Mouse (Mus musculus): ENCODE results near the gene Traf7. TPM values are rescaled to one million over a fixed set of nuclear protein-coding genes. Genes with fewer than 3 reads are reported as not detected.
A peak's percentile ranks its signal among the peaks of the same experiment; 100 is the strongest.

Traf7 gene
- 10 to 100 TPM; 80.8 to 86.3 TPM for total RNA-seq (2021)
- long read RNA-seq, experiment 1, transcript Traf7-215 (21 exons, 3,003 nt), result major isoform, 18 of 101 reads
- long read RNA-seq, experiment 1, partial matches to known transcripts, result 22 of 101 reads
- long read RNA-seq, experiment 1, other reads (novel, unspliced or antisense), result 57 of 101 reads
- long read RNA-seq, experiment 2, transcript Traf7-216 (21 exons, 2,667 nt), result minor isoform, 6 of 118 reads
- long read RNA-seq, experiment 2, transcript Traf7-215 (21 exons, 3,003 nt), result major isoform, 16 of 118 reads
- long read RNA-seq, experiment 2, partial matches to known transcripts, result 21 of 118 reads
- long read RNA-seq, experiment 2, other reads (novel, unspliced or antisense), result 69 of 118 reads

DNA sequence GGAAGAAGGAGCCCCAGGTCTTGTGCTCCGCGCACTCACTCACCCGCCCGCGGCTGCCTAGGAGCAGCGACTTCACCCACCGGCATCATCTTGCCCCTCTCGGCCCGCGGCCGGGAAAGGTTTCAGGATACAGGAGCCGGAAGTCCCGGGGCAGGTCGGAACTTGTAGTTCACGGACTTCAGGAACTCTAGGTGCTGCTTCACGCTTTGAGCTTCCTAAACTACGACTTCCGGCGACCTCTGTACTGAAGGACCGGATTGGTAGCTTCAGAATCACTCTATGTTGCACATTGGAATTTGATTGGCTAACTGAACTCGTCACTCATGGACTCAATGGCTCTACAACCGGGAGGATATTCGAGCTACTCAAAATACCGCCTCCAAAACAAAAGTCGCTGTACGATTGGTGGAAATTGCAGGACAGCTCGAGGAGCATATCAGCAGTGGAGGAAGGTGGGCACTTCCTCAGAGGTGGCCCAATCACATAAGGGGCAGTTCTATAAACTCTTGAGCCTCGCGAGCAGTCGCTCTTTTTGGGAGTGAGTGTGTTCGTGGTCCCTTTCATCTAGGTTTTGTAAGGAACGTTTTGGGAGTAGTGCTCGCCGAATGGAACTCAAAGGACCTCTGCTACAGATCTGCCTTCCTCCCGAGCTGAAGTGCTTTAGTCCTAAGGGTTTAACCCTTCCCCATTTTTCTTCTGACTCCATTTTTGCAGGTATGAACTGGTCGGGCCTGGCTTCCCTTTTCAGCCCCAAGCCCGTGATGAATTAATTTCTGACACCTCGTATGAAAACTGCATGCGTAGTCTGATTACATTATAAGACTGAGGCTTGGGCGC lies at the start of gene Traf7:
TSS of gene Traf7 (minus strand) at position 216 of the 837 bp plus-strand sequence.
- DNase-seq (ENCODE audit: low spot score in 2 of 2), result peak; percentile 71 to 89

DNA sequence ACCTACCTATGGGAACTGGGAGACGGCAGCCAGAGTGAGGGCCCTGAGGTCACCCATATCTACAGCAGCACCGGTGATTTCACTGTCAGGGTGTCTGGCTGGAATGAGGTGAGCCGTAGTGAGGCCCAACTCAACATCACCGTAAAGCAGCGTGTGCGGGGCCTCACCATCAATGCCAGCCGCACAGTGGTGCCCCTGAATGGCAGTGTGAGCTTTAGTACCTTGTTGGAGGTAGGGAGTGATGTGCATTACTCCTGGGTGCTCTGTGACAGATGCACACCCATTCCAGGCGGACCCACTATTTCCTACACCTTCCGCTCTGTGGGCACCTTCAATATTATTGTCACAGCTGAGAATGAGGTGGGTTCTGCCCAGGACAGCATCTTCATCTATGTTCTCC lies 46.1 kb upstream of the Traf7 start:
- no peak for DNase-seq (ENCODE audit: low spot score in 2 of 2)

DNA sequence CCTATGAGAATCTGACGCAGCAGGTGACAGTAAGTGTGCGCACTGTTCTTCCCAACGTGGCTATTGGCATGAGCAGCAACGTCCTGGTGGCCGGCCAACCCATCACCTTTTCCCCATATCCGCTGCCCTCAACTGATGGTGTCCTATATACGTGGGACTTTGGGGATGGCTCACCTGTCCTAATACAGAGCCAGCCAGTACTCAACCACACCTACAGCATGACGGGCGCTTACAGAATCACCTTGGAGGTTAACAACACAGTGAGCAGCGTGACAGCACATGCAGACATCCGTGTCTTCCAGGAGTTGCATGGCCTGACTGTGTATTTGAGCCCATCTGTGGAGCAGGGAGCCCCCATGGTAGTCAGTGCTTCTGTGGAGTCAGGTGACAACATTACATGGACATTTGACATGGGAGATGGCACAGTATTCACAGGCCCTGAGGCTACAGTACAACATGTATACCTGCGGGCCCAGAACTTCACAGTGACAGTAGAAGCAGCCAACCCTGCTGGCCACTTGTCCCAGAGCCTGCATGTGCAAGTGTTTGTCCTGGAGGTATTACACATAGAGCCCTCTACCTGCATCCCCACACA lies 45.0 kb upstream of the Traf7 start:
- DNase-seq (ENCODE audit: low spot score in 2 of 2), result no peak

DNA sequence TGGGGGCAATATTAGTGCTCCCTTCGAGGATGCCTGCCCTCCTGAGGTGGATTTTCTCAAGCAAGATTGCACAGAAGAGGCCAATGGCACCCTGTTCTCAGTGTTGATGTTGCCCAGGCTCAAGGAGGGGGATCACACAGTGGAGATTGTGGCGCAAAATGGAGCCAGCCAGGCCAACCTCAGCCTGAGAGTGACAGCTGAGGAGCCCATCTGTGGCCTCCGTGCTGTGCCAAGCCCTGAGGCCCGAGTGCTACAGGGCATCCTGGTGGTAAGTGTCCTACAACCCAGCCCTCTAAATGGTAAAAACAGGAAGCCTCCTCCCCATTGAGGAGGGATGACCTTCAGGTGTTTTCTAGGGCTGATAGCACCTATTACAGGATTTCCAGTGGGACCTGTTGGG lies 42.1 kb upstream of the Traf7 start:
- no peak for DNase-seq (ENCODE audit: low spot score in 2 of 2)

DNA sequence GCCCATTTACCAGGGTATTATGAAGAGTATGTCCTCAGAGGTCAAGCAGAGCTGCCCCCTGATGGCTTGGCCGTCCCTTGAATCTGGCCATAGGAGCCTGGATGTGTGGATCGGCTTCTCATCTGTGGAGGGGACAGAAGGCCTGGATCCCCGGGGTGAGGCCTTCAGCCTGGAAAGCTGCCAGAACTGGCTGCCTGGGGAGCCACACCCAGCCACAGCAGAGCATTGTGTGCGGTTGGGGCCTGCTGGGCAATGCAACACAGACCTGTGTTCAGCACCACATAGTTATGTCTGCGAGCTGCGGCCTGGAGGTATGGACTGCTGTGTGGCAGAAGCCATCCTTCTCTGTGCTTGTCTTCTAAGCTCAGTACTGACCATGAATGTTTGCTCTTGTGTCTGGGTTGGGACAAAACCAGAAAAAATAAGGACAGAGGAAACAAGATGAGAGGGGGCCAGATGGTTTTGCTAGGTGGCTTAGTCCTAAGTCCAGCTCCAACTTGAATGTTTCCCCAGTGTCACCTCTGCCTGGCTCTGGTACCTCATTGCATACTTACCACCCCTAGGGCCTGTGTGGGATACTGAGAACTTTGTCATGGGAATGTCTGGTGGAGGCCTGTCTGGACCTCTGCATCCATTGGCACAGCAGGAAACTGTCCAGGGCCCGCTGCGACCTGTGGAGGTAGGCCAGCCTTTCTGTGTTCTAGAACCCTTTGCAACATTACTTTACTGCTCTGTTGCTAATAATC lies 39.5 kb upstream of the Traf7 start:
- DNase-seq (ENCODE audit: low spot score in 2 of 2), result peak in 1 of 2 experiments; percentile 18

DNA sequence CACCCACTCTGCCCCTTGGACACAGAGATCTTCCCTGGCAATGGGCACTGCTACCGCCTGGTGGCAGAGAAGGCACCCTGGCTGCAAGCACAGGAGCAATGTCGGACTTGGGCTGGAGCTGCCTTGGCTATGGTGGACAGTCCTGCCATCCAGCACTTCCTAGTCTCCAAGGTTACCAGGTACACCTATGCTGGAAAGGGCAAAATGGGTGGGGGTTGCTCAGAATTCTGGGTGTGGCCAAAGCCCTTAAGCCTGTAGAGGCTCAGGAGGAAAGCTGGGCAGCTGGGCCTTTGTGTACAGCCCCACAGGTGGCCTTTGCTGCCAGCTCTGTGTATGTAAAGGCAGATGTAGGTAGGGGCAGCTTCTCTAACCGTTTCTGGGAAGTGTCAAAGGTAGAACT lies 38.1 kb upstream of the Traf7 start:
- DNase-seq (ENCODE audit: low spot score in 2 of 2), result peak in 1 of 2 experiments; percentile 15

DNA sequence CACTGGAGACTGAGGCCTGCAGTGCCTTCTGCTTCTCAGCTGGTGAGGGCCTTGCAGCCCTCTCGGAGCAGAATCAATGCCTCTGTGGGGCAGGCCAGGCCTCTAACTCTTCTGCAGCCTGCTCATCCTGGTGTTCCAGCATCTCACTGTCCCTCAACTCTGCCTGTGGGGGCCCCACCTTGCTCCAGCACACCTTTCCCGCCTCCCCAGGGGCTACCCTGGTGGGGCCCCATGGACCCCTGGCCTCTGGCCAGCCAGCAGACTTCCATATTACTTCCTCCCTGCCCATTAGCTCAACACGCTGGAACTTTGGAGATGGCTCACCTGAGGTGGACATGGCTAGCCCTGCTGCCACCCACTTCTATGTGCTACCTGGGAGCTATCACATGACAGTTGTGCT lies 37.4 kb upstream of the Traf7 start:
- no peak for DNase-seq (ENCODE audit: low spot score in 2 of 2)

DNA sequence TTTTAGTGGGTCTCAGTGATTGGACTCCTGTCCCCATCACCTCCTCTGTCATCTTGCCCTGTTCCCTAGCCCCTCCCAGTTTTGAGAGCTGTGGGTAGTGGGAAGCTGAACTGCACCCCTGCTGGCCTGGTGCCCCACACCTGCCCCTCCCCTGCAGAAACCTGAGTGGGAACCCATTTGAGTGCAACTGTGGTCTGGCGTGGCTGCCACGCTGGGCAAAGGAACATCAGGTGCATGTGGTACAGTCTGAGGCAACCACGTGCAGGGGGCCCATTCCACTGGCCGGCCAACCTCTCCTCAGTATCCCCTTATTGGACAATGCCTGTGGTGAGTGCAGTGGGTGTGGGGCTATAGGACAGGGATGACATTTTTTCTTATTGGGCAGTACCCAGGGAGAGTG lies 36.7 kb upstream of the Traf7 start:
- no peak for DNase-seq (ENCODE audit: low spot score in 2 of 2)

DNA sequence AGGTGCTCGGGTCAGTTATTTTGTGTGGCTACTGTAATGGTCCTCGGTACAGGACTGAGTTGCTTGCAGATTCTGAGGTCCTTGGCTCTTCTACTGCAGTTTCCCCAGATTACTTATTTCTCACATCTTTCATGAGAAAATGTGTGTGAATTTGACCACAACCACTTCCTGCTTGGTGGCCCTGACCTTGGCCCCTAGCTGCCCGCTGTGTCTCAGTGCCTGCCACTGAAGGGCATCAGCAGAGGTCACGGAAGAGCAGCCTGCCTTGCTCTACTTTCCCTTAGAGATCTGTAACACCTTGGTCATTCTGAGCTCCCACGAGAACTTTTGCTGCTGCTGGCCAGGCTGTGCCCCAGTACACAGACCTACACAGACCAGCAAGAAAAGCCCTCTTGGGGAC lies 35.9 kb upstream of the Traf7 start:
- DNase-seq (ENCODE audit: low spot score in 2 of 2), result no peak

DNA sequence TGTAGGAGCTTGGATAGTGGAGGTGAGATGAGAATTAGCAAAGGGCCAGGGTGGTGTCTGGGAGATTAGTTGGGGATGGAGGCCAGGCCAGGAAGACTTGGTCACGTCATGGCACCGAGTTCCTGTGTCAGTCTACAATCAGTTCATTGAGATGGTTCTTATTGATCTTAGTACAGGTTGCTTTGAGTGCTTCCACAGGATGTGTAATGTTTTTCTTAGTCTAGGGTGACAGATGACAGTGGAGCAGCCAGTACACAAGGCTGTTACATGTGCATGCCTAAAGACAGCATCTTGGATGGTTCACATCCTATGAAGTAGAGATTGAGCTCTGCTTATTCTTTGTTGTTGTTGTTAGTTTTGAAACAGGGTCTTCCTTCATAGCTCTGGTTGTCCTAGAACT lies 33.9 kb upstream of the Traf7 start:
- no peak for DNase-seq (ENCODE audit: low spot score in 2 of 2)

DNA sequence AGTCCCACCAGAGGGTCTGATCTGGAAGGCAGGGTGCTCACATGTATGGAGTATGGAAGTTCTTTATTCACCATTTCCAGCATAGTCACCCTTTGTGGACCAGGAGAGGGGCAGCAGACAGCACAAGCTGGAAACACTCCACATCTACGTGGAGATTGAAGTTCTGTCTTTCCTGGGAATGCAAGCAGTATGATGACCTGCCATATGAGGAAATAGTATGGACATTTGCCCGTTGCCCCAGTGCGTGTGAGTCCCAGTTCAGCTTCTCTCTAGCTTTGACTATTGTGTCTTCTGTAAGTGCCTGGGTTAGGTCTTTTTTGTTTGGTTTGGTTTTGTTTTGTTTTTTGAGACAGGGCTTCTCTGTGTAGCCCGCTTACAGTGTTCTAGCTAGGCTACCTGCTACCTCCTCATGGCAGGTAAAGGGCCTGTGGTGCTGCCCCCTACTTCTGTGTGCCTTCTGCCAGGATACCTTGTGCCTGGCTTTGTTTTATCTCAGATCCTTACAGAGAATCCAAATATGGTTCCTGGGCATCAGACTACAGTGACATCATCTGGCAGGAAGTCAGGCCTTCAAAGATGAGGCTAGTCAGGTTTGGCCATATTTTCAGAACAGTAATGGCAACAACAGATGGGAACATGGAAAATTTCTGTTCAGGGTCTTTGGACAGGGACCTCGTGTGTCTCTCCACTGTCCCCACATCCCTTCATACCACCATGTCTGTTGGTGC lies 32.7 kb upstream of the Traf7 start:
- DNase-seq (ENCODE audit: low spot score in 2 of 2), result peak in 1 of 2 experiments; percentile 9

DNA sequence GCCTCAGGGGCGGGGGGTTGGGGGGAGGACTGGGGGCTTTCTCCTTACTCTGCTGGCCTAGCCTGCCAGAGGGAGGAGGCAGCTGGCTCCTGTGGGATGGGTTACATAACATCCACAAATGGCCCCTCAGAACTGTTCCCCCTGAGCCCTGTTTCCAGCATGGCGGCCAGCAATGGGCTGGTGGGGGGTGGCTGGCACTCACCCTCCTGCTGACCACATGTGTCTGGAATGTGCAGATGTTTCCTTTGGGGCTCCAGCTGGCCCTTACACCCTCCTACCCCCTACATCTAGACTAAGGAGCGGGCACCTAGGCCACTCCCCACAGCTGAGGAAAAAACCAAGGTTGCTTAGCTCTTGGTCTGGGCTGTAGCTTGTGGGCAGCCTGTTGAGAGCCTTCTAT lies 31.4 kb upstream of the Traf7 start:
- DNase-seq (ENCODE audit: low spot score in 2 of 2), result peak; percentile 26 to 54

DNA sequence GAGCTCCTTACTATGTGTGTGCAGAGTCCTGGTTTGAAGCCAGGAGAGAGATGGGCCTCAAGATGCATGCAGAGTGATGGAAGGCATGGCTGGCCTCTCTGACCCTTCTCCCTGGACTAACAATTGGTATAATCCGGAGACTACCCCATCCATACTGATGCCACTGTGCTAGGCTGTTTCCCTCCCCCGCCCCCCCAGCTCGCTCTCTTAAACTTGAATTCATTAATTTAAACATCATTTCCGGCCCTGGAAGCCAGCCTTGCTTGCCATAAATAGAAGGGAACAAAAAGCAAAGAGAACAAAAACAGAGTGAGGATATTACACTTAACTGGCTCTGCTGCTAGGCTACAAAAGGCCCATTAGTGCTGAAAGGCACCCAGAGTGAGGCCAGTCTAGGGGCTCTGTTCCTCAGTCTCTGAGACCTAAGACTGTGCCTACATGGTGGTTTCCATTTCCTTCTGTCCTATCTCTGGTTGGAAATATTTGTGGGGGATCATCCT lies 30.9 kb upstream of the Traf7 start:
- DNase-seq (ENCODE audit: low spot score in 2 of 2), result peak in 1 of 2 experiments; percentile 11

DNA sequence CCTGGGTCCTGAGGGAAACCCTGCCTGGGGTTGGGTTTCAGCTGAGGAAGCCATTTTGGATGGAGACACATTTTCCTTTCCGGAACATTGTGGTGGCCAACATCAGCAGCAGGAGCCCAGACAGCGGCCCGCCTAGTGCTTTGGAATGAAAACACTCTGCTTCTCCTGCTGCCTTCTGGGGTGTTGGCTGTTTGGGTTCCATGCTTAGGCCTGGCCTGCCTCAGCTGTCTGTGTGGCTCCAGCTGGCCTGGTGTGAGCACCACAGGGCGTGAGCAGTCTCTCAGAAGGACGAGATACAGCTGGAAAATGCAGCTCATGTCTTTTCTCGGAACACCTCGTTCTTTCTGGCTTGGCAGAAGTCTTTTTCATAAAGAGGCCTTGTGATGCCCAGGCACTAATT lies 29.4 kb upstream of the Traf7 start:
- DNase-seq (ENCODE audit: low spot score in 2 of 2), result peak; percentile 15 to 51

DNA sequence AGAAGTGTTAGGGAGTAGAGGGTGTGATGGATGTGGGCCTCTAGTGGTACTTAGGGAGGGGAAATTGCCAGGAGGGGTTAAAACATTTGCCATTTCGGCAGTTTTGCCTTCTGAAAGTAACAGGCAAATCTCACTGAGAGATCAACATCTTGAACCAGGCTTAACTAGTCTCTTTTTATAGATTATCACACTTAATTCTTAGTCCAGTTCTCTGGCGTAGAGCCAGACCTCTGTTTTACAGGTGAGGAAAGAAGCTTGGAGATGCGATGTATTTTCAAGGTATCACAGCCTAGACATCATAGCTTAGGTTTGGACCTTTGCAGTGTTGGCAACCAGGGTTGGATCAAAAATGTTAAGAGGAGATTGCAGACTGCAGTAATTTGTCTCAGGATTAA lies 23.3 kb upstream of the Traf7 start:
- peak in 1 of 2 experiments; percentile 7 for DNase-seq (ENCODE audit: low spot score in 2 of 2)

DNA sequence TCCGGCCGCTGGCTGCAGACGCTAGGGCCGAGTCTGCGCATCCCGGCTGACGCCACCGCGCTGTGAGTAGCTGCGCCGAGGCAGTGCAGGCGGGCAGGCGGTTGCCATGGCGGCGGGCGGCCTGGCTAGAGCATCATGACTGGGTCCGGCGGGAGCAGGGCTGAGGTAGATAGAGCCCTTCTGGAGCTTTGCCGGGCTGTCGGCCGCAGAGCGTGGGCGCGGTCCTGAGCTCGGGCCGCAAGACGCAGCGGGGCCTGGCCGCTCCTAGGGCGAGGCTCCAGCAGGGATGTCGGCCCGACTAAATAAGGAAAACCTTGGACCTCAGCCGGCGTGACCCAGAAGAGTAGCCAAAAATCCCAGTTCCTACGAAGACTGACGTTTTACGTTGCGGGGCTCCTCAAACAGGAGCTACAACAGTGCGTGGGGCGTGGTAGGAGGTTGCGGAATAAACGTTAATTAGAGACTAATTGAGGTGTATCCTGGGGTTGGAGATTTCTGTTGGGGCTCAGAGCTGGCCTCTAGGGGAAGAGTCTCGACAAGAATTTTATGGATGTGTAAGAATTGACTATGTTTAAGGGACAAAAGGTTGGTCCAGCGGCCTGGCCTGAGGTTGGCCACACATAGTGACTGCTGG lies 22.8 kb upstream of the Traf7 start:
- peak; percentile 63 to 86 for DNase-seq (ENCODE audit: low spot score in 2 of 2)

DNA sequence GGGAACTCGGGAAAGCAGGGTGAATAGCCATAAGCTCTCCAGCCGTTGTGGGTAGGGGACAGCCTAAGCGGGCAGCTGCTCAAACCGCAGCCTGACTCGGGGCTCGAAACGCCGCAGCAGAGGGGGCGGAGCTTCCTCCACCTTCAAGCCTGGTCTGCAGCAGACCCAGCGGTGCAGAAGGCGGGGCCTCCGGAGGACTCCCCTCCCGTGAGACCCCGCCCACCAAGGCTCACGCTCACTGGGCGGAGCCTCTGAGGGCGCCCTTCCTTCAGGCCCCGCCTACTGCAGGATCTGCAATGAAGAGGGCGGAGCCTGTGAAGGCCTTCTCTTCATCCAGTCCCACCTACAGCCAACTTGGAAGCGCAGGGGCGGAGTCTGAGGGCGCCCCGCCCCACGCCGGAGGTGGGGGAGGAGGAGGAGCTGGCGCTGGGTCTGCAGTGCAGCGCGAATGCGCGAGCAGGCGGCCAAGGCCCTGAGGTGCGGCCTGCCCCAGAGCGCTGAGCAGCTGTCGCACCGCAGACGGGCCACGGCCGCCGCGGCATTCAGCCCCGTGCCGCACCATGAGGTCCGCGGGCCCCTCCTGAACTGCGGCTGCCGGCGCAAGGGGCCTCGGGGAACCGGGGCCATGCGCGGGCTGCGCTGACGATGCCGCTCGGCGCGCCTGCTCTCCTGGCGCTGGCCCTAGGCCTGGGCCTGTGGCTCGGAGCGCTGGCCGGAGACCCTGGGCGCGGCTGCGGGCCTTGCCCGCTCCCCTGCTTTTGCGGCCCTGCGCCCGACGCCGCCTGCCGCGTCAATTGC lies 22.1 kb upstream of the Traf7 start, which contains the start of gene Pkd1:
TSS of gene Pkd1 (plus strand) at position 217 of the 798 bp plus-strand sequence.
- peak; percentile 97 to 98 for DNase-seq (ENCODE audit: low spot score in 2 of 2)

DNA sequence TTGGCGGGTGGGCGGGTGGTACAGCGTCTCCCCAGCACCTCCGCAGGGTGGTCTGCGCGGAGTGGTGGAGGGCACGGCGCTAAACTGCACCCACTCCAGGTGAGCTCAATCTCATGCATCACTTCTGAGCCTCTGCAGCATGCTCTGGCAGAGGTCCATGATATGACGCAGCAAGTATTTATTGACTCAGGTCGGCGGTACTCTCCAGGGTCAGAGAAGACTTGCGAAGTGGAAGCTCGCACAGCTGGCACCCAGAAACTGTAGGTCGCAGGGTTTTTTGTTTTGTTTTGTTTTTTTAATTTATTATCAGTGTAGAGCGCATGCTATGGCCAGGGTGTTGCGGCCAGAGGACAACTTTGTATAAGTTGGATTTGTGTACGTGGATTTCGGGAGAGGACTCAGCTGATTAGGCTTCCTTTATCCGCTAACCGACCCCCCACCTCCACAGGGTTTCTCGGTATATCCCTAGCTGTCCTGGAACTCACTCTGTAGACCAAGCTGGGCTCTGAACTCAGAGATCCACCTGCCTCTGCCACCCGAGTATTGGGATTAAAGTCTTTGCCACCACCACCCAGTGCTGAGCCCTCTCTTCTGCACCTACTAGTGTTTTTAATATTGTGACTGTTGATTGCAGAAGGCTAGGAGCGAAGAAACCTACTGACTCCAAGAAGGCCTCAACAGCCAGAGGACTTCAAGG lies 21.3 kb upstream of the Traf7 start:
- DNase-seq (ENCODE audit: low spot score in 2 of 2), result peak in 1 of 2 experiments; percentile 43

Measured in gastrocnemius, postnatal 4 days (tissue).